ENCODE assay signal across 8 mouse cellular contexts in the genomic region with DNA sequence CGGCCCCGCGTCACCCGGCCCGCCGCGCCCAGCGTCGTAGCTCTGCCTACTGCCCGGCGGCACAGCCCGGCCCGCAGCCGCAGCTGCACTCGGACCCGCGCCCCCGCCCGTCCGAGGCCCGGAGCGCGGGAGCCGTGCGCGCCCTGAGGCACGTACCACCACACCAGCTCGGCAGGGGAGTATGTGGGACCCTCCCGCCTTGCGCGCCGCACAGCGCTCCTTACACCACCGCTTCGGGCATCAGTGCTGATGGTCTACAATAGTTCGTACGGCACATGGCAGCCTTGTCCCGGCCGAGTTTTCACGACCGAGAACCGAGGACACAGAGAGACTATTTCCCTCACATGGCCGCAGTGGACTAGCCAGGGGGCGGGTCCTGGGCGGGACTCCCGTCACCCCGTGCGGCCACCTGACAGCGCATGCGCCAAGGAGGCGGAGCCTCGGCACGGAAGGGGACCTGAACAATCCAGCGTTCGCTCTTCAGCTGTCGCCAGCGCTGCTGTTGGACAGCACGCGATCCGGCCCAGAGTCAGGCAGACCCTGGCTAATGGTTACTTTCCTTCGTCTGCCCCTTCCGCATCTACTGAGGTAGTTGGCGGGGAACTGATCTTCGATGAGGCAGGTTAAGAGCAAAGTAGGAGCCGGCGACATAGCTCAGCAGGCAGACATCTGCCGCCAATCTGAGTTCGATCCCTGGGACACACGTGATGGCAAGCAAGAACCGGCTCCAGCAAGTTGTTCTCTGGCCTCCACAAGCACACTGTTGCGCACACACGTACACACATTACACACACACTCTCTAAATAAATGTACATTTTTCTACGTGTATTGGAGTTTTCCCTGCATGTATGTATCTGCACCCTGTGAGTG. TPM values are rescaled to one million over a fixed set of nuclear protein-coding genes. Genes with fewer than 3 reads are reported as not detected.
DNase-seq lines count a peak whose midpoint lies in the region; ATAC-seq and TF ChIP-seq lines count a peak whose summit lies in the region.

Gene Paxip1, minus strand, starts transcription at position 389 of the 870 bp plus-strand sequence.

- ATAC-seq in forebrain, embryonic 15.5 days (replicated peaks), result peak; percentile 97
- ATAC-seq in neutrophil, adult 5-6 weeks (ENCODE audit: extremely low read depth, insufficient number of reproducible peaks, low FRiP score, poor library complexity, severe bottlenecking), result peak; percentile 78

- H3K27me3 ChIP-seq in forebrain, embryonic 15.5 days, result no peaks in the 10 kb centered on the region

- intact Hi-C loops in heart, postnatal 25 days (cut with DNase I), result loop anchor here (5.0 to 10.0 kb wide), 2 partner anchors 109 to 303 kb away; no protein-coding TSS in a partner anchor

- H3K9ac ChIP-seq in ES-E14 (ENCODE audit: insufficient read depth, low read depth, low read length, poor library complexity, severe bottlenecking), result peak within 1 kb of the TSS; percentile 96
- peak within 1 kb of the TSS; percentile 79 for H3K9ac ChIP-seq in forebrain, embryonic 15.5 days (replicated peaks)

- H3K4me1 ChIP-seq in ES-E14 (ENCODE audit: control insufficient read depth in 2 of 2, insufficient read depth in 2 of 2, low read length in 2 of 2, poor library complexity in 1 of 2), result 0 out of 4 replicates have a peak, but pooled peaks cover 2% of the 10 kb centered on the region in 2 experiments
- peaks cover 24% of the 10 kb centered on the region for H3K4me1 ChIP-seq in forebrain, embryonic 15.5 days
- peaks cover 5% of the 10 kb centered on the region; the same call in 1 of the 2 replicates for H3K4me1 ChIP-seq in lung, adult 2 months (ENCODE audit: control insufficient read depth, insufficient read depth, low read length)

- no peak for TF ChIP-seq CTCF in lung, adult 2 months (IDR thresholded peaks at IDR 0.05; ENCODE audit: insufficient read depth, low read length)

- H3K4me3 ChIP-seq in ES-E14 (ENCODE audit: insufficient read depth in 1 of 2, low read depth in 1 of 2, low read length in 2 of 2, poor library complexity in 1 of 2, severe bottlenecking in 1 of 2), result peak within 1 kb of the TSS; percentile 83 to 98
- peak within 1 kb of the TSS; percentile 82 for H3K4me3 ChIP-seq in forebrain, embryonic 15.5 days
- H3K4me3 ChIP-seq in lung, adult 2 months (replicated peaks; ENCODE audit: extremely low read depth, low read depth, low read length), result peak within 1 kb of the TSS; percentile 92

- peaks cover 18% of the 10 kb centered on the region for H3K36me3 ChIP-seq in ES-E14 (ENCODE audit: control insufficient read depth, insufficient read depth, low read length, poor library complexity, severe bottlenecking)
- peaks cover 17% of the 10 kb centered on the region for H3K36me3 ChIP-seq in forebrain, embryonic 15.5 days

- peak; percentile 100 for TF ChIP-seq POLR2A in lung, adult 2 months (IDR thresholded peaks at IDR 0.05; ENCODE audit: borderline replicate concordance, extremely low read depth, low read depth, low read length)

- under 1% methylated on average over 73 of the region's 73 CpGs for WGBS in forebrain, embryonic 15.5 days
- WGBS in lung, adult 2 months, result under 1% methylated on average over 73 of the region's 73 CpGs

- in situ Hi-C loops in ES-E14 (cut with MboI; ENCODE audit: low sequenced_read_pairs in 2 of 2, unreplicated experiment in 2 of 2), result no loop called here

- H3K4me2 ChIP-seq in forebrain, embryonic 15.5 days (replicated peaks), result peak within 1 kb of the TSS; percentile 67

- H3K9me3 ChIP-seq in ES-E14 (ENCODE audit: control insufficient read depth, insufficient read depth, low read depth, low read length), result no peaks in the 10 kb centered on the region
- H3K9me3 ChIP-seq in forebrain, embryonic 15.5 days, result no peaks in the 10 kb centered on the region

- DNase-seq in ES-E14 (ENCODE audit: low read depth, low spot score), result peak; percentile 93
- DNase-seq in cerebellum, adult 11-12 months, result peak; percentile 95
- DNase-seq in heart, postnatal 25 days (ENCODE audit: low spot score), result peak; percentile 93
- peak; percentile 94 to 97 for DNase-seq in layer of hippocampus, adult 18-20 months (ENCODE audit: low spot score in 2 of 2)
- DNase-seq in lung, adult 2 months, result peak; percentile 95
- DNase-seq in thymus, adult 18-20 months, result peak; percentile 91 to 92

- H3K27ac ChIP-seq in ES-E14 (ENCODE audit: insufficient read depth, low read depth, low read length, poor library complexity, severe bottlenecking), result peak within 1 kb of the TSS; percentile 88
- peak within 1 kb of the TSS; percentile 94 for H3K27ac ChIP-seq in forebrain, embryonic 15.5 days (replicated peaks)

TF ChIP-seq in ES-E14, 5 proteins besides CTCF, POLR2A, EP300 and RAD21:
- TF ChIP-seq MAFK (IDR thresholded peaks at IDR 0.05; ENCODE audit: insufficient read depth, low read depth, low read length), result no peak
- peak; percentile 43; the same call in 1 of the 2 replicates for TF ChIP-seq HCFC1 (IDR thresholded peaks at IDR 0.05; ENCODE audit: borderline replicate concordance, insufficient read depth, low read length)

RNA-seq across cellular contexts. Expression of gene Paxip1, which starts in this region (rescaled TPM):
- total RNA-seq in ES-E14 (2012; rRNA removed), result 48.8 and 49.3 TPM in 2 replicates
- 30.8 and 31.4 TPM in 2 replicates for polyA plus RNA-seq in forebrain, embryonic 15.5 days (2015; fragmentation: Nextera tagmentation; extraction: Ambion mirVana)
- total RNA-seq in heart, postnatal 25 days (2021), result 10 to 100 TPM; 14.5 to 17.8 TPM
- 10 to 100 TPM; 45.9 to 51.4 TPM for total RNA-seq in layer of hippocampus, adult 18-20 months (2021)
- 18.5 and 21.9 TPM in 2 replicates for polyA plus RNA-seq in lung, adult 2 months (2012; rRNA removed)
- total RNA-seq in neutrophil, adult 5-6 weeks (2017), result 20.5 and 26.0 TPM in 2 replicates

Comparison
In these comparisons a context has a peak if more than half of its experiments do, and no peak if none do; other contexts are left out.
1. Peak in every context shown above with its lines: DNase-seq, ATAC-seq, H3K4me3 ChIP-seq and H3K27ac ChIP-seq.